Mouse (Mus musculus) MEL (cell line): Measurements from ENCODE around the gene Ifi35. TPM values are rescaled to one million over a fixed set of nuclear protein-coding genes. Genes with fewer than 3 reads are reported as not detected.
A peak's percentile ranks its signal among the peaks of the same experiment; 100 is the strongest.

Experiments used
- DNase-seq: peaks from one replicate; pipeline ENCODE4 v3.0.0; 2011; ENCODE audit warnings: low read depth, low spot score
- H3K27ac ChIP-seq: 2 replicates; pipeline ENCODE4 v1.5.1; 2012; ENCODE audit warnings: low read depth, mild to moderate bottlenecking, control low read depth, low read length, moderate library complexity; ENCODE audit not compliant: control insufficient read depth
- H3K27me3 ChIP-seq, 2 experiments: fragments of 150-350 bp in 1 of 2; sonication (generic) in 1 of 2; 2 replicates each; pipeline ENCODE4 v1.6.1; 2012; ENCODE audit warnings: low read length in 2 of 2, mild to moderate bottlenecking in 2 of 2, improper control_type of control experiment in 1 of 2, moderate library complexity in 1 of 2; ENCODE audit not compliant: insufficient read depth in 2 of 2, control insufficient read depth in 1 of 2
- H3K36me3 ChIP-seq, 2 experiments: 2 replicates each; pipeline ENCODE4 v1.6.1; 2012 to 2014; ENCODE audit warnings: low read length in 2 of 2, improper control_type of control experiment in 1 of 2, inconsistent platforms in 1 of 2, mild to moderate bottlenecking in 1 of 2; ENCODE audit not compliant: insufficient read depth in 2 of 2, control insufficient read depth in 1 of 2
- H3K4me1 ChIP-seq, 2 experiments: fragments of 150-350 bp in 1 of 2; sonication (generic) in 1 of 2; 2 replicates each; pipeline ENCODE4 v1.6.1; 2012; ENCODE audit warnings: low read length in 2 of 2, improper control_type of control experiment in 1 of 2, mild to moderate bottlenecking in 1 of 2; ENCODE audit not compliant: insufficient read depth in 2 of 2, control insufficient read depth in 1 of 2
- H3K4me3 ChIP-seq, 2 experiments: fragments of 150-350 bp in 1 of 2; sonication (generic) in 1 of 2; 2 replicates each; pipeline ENCODE4 v1.5.1; 2012; ENCODE audit warnings: low read depth in 2 of 2, low read length in 2 of 2, mild to moderate bottlenecking in 2 of 2, moderate library complexity in 2 of 2, control low read depth in 1 of 2, improper control_type of control experiment in 1 of 2; ENCODE audit not compliant: control insufficient read depth in 1 of 2, insufficient read depth in 1 of 2
- H3K79me2 ChIP-seq: 2 replicates; pipeline ENCODE4 v1.6.1; 2012; ENCODE audit warnings: mild to moderate bottlenecking, low read length, moderate library complexity; ENCODE audit not compliant: control insufficient read depth, poor library complexity, insufficient read depth
- H3K9ac ChIP-seq: 2 replicates; pipeline ENCODE4 v1.6.1; 2012; ENCODE audit warnings: low read depth, mild to moderate bottlenecking, control low read depth, low read length, moderate library complexity; ENCODE audit not compliant: control insufficient read depth, poor library complexity, severe bottlenecking
- H3K9me3 ChIP-seq: fragments of 150-350 bp; sonication (generic); replicated peaks from 2 replicates; pipeline ENCODE4 v1.6.1; 2012; ENCODE audit warnings: mild to moderate bottlenecking, low read length, improper control_type of control experiment, moderate library complexity; ENCODE audit not compliant: insufficient read depth
- BHLHE40 ChIP-seq: IDR thresholded peaks from 2 replicates; pipeline ENCODE4 v1.6.1; 2012; ENCODE audit warnings: low read depth, mild to moderate bottlenecking, inconsistent platforms, low read length, improper control_type of control experiment, borderline replicate concordance
- CHD1 ChIP-seq: IDR thresholded peaks from 2 replicates; pipeline ENCODE4 v1.6.1; 2012; ENCODE audit warnings: low read depth, mild to moderate bottlenecking, inconsistent platforms, low read length, improper control_type of control experiment
- CHD2 ChIP-seq: IDR thresholded peaks from 2 replicates; pipeline ENCODE4 v1.6.1; 2011; ENCODE audit warnings: low read length, improper control_type of control experiment
- ELF1 ChIP-seq: IDR thresholded peaks from 2 replicates; pipeline ENCODE4 v1.6.1; 2014; ENCODE audit warnings: low read depth, mild to moderate bottlenecking, inconsistent platforms, low read length, improper control_type of control experiment, moderate library complexity
- ETS1 ChIP-seq: IDR thresholded peaks from 2 replicates; pipeline ENCODE4 v1.6.1; 2012; ENCODE audit warnings: low read depth, mild to moderate bottlenecking, inconsistent platforms, low read length, improper control_type of control experiment, moderate library complexity
- GABPA ChIP-seq: IDR thresholded peaks from 2 replicates; pipeline ENCODE4 v1.6.1; 2012; ENCODE audit warnings: low read depth, mild to moderate bottlenecking, inconsistent platforms, low read length, improper control_type of control experiment, moderate library complexity
- GATA1 ChIP-seq: IDR thresholded peaks from 2 replicates; pipeline ENCODE4 v1.6.1; 2011; ENCODE audit warnings: low read depth, low read length, improper control_type of control experiment
- JUND ChIP-seq: IDR thresholded peaks from 2 replicates; pipeline ENCODE4 v1.6.1; 2011; ENCODE audit warnings: low read depth, mild to moderate bottlenecking, improper control_type of control experiment, low read length
- KAT2A ChIP-seq: conservative IDR thresholded peaks from 2 replicates; pipeline ENCODE4 v1.6.1; 2012; ENCODE audit warnings: low read depth, low read length, improper control_type of control experiment, inconsistent platforms
- MAFK ChIP-seq: IDR thresholded peaks from 2 replicates; pipeline ENCODE4 v1.6.1; 2011; ENCODE audit warnings: low read depth, mild to moderate bottlenecking, low read length, improper control_type of control experiment, borderline replicate concordance
- MAX ChIP-seq: IDR thresholded peaks from 2 replicates; pipeline ENCODE4 v1.6.1; 2011; ENCODE audit warnings: low read length, improper control_type of control experiment
- MAZ ChIP-seq: IDR thresholded peaks from 2 replicates; pipeline ENCODE4 v1.6.1; 2012; ENCODE audit warnings: low read depth, mild to moderate bottlenecking, inconsistent platforms, low read length, improper control_type of control experiment
- MEF2A ChIP-seq: IDR thresholded peaks from 2 replicates; pipeline ENCODE4 v1.6.1; 2014; ENCODE audit warnings: low read depth, mild to moderate bottlenecking, inconsistent platforms, low read length, improper control_type of control experiment; ENCODE audit not compliant: poor library complexity, insufficient replicate concordance, severe bottlenecking; ENCODE audit errors: extremely low read depth
- MXI1 ChIP-seq: IDR thresholded peaks from 2 replicates; pipeline ENCODE4 v1.6.1; 2011; ENCODE audit warnings: mild to moderate bottlenecking, low read depth, low read length, improper control_type of control experiment
- MYC ChIP-seq: IDR thresholded peaks from 2 replicates; pipeline ENCODE4 v1.6.1; 2011; ENCODE audit warnings: low read depth, mild to moderate bottlenecking, low read length, improper control_type of control experiment, moderate library complexity
- POLR2A ChIP-seq, 2 experiments: IDR thresholded peaks; 2 replicates each; pipeline ENCODE4 v1.6.1; 2011 to 2012; ENCODE audit warnings: low read length in 2 of 2, mild to moderate bottlenecking in 2 of 2, control low read depth in 1 of 2, improper control_type of control experiment in 1 of 2, low read depth in 1 of 2, moderate library complexity in 1 of 2; ENCODE audit not compliant: control insufficient read depth in 1 of 2, insufficient read depth in 1 of 2, poor library complexity in 1 of 2
- POLR2AphosphoS2 ChIP-seq: IDR thresholded peaks from 2 replicates; pipeline ENCODE4 v1.6.1; 2011; ENCODE audit warnings: low read length, improper control_type of control experiment
- POLR2AphosphoS5 ChIP-seq: IDR thresholded peaks from 2 replicates; pipeline ENCODE4 v1.6.1; 2012; ENCODE audit warnings: low read depth, borderline replicate concordance, mild to moderate bottlenecking, inconsistent platforms, low read length, moderate library complexity, mixed read lengths
- RCOR1 ChIP-seq: IDR thresholded peaks from 2 replicates; pipeline ENCODE4 v1.6.1; 2012; ENCODE audit warnings: low read depth, mild to moderate bottlenecking, inconsistent platforms, low read length, improper control_type of control experiment
- SIN3A ChIP-seq: IDR thresholded peaks from 2 replicates; pipeline ENCODE4 v1.6.1; 2012; ENCODE audit warnings: low read length, improper control_type of control experiment, inconsistent platforms
- TAL1 ChIP-seq: IDR thresholded peaks from 2 replicates; pipeline ENCODE4 v1.6.1; 2012; ENCODE audit warnings: mild to moderate bottlenecking, inconsistent platforms, low read length, moderate library complexity, mixed read lengths
- TCF12 ChIP-seq: IDR thresholded peaks from 2 replicates; pipeline ENCODE4 v1.6.1; 2014; ENCODE audit warnings: low read depth, mild to moderate bottlenecking, inconsistent platforms, low read length, improper control_type of control experiment, moderate library complexity
- USF2 ChIP-seq, 2 experiments: IDR thresholded peaks; 2 replicates each; pipeline ENCODE4 v1.6.1; 2011 to 2012; ENCODE audit warnings: improper control_type of control experiment in 2 of 2, low read length in 2 of 2, borderline replicate concordance in 1 of 2, inconsistent platforms in 1 of 2, low read depth in 1 of 2, mild to moderate bottlenecking in 1 of 2; ENCODE audit not compliant: insufficient read depth in 1 of 2
- ZKSCAN1 ChIP-seq: IDR thresholded peaks from 2 replicates; pipeline ENCODE4 v1.6.1; 2012; ENCODE audit warnings: low read depth, mild to moderate bottlenecking, inconsistent platforms, low read length, improper control_type of control experiment, moderate library complexity
- ZNF384 ChIP-seq: IDR thresholded peaks from 2 replicates; pipeline ENCODE4 v1.6.1; 2012; ENCODE audit warnings: low read depth, mild to moderate bottlenecking, inconsistent platforms, low read length, improper control_type of control experiment
- polyA plus RNA-seq, 2 experiments: library from polyadenylated mRNA; stranded (reverse) in 1 of 2; unstranded in 1 of 2; fragments of >175 nt in 1 of 2; fragments of >200 nt in 1 of 2; gene quantifications; 2 replicates each; pipeline versions ENCODE4 v1.2.1 to v1.2.4; 2012; ENCODE audit warnings: low replicate concordance in 2 of 2, low read depth in 1 of 2; ENCODE audit not compliant: insufficient read length in 2 of 2, insufficient read depth in 1 of 2, missing spikeins in 1 of 2
- total RNA-seq: library from RNA; depleted of rRNA; stranded (reverse); fragments of 300-350 nt; gene quantifications from 2 replicates; pipeline ENCODE4 v1.2.3, GENCODE M21; 2012

Gene Ifi35
- total and polyA plus RNA-seq, 3 experiments = 35.5 to 146 (median 64.4) TPM

DNA sequence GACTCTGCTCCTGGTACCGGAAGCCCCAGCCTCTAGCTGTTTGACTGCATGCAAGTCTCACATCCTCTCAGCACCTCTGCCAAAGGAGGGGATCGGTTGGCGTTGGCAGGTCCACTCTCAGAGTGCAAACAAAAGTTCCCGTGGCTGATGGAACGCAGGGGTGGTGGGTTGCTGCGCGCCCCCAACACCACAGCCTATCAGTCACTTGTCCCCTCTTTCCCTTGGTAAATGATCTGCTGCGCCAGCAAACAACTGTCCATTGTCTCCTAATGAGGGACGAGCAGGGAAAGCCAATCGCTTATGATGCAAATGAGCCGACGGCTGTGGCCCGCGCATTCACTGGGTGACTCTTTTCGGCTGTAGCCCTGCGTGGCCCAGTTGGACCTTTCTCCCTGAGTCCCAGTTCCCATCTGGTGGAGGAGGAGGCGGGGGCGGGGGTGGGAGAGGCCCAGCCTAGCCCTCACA, 31.0 kb downstream of the Ifi35 start (continued):
- TF ChIP-seq USF2 (IDR thresholded peaks at IDR 0.05; ENCODE audit: borderline replicate concordance in 1 of 2, insufficient read depth in 1 of 2, low read depth in 1 of 2, low read length in 2 of 2) = no peak
- TF ChIP-seq JUND = no peak
- TF ChIP-seq ELF1 = no peak

DNA sequence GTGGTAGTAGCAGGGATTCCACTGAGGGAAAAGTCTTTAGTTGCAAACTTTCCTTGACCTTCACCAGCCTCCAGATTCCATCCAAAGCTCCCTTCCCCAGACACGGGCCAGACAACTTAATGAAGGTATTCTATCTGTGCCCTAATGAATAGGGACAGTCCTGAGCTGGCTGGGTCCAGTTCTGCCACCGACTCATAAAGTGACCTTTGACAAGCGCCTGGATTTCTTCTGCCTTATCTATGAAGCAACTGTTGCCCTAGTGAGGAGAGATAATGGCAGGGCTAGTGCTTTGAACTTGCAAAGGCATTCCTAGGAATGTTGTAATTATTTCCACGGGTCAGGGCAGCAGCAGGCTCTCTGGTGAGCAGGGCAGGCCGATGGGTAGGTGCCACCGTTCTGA, 32.7 kb downstream of the Ifi35 start:
- Histone ChIP-seq H3K27ac (no peak overlapping the region), H3K4me1 (peaks cover 4 to 16% of the 10 kb centered on the region in 2 experiments), H3K27me3 (no peaks in the 10 kb centered on the region), H3K36me3 (peaks cover 0 to 19% of the 10 kb centered on the region in 2 experiments; a peak in 2 of 4 replicates), H3K79me2 (no peaks in the 10 kb centered on the region), H3K4me3 (no peak overlapping the region)
- no peak for DNase-seq
- TF ChIP-seq GABPA = no peak
- no peak for TF ChIP-seq CHD2
- no peak for TF ChIP-seq KAT2A
- no peak for TF ChIP-seq MAX
- TF ChIP-seq POLR2A (IDR thresholded peaks at IDR 0.05; ENCODE audit: control insufficient read depth in 1 of 2, insufficient read depth in 1 of 2, low read depth in 1 of 2, low read length in 2 of 2, poor library complexity in 1 of 2) = no peak
- TF ChIP-seq TCF12 = no peak
- TF ChIP-seq RCOR1 = no peak
- no peak for TF ChIP-seq MEF2A
- TF ChIP-seq TAL1 = no peak
- TF ChIP-seq SIN3A = no peak
- TF ChIP-seq MXI1 = no peak
- TF ChIP-seq ZKSCAN1 = no peak
- no peak for TF ChIP-seq JUND
- TF ChIP-seq, all 39 proteins: peak for 0
- Histone ChIP-seq H3K9me3 (no peaks in the 10 kb centered on the region), H3K9ac (no peak overlapping the region)

GRCm38 (mm10) chr11:101483804-101484203, 35.6 kb downstream of the Ifi35 start:
- H3K27me3 ChIP-seq = no peaks in the 10 kb centered on the region
- peaks cover 1 to 35% of the 10 kb centered on the region in 2 experiments; a peak in 3 of 4 replicates for H3K36me3 ChIP-seq
- no peak overlapping the region for H3K4me3 ChIP-seq
- no peak for TF ChIP-seq MAFK
- no peak for TF ChIP-seq ZKSCAN1
- TF ChIP-seq RCOR1 = peak; percentile 61
- TF ChIP-seq SIN3A = 0 out of 2 replicates have a peak, but pooled peaks have one; percentile 14
- TF ChIP-seq ELF1 = no peak
- no peak for TF ChIP-seq CHD1
- no peak for TF ChIP-seq USF2 (IDR thresholded peaks at IDR 0.05; ENCODE audit: borderline replicate concordance in 1 of 2, insufficient read depth in 1 of 2, low read depth in 1 of 2, low read length in 2 of 2)
- TF ChIP-seq POLR2AphosphoS5 = no peak
- peak; percentile 40; the same call in 1 of the 2 replicates for TF ChIP-seq GATA1
- TF ChIP-seq MYC = no peak
- no peak for TF ChIP-seq MXI1
- TF ChIP-seq BHLHE40 = no peak
- TF ChIP-seq ETS1 = no peak
- no peak for TF ChIP-seq POLR2A (IDR thresholded peaks at IDR 0.05; ENCODE audit: control insufficient read depth in 1 of 2, insufficient read depth in 1 of 2, low read depth in 1 of 2, low read length in 2 of 2, poor library complexity in 1 of 2)
- TF ChIP-seq POLR2AphosphoS2 = no peak
- TF ChIP-seq MAZ = no peak
- peak; percentile 91 for TF ChIP-seq ZNF384
- no peak for TF ChIP-seq TCF12
- TF ChIP-seq, all 39 proteins: peak for 4
- H3K4me1 ChIP-seq = peaks cover 10 to 29% of the 10 kb centered on the region in 2 experiments
- peak overlapping the region; percentile 86; the same call in 1 of the 2 replicates for H3K27ac ChIP-seq
- no peaks in the 10 kb centered on the region for H3K79me2 ChIP-seq
- H3K9ac ChIP-seq = no peak overlapping the region
- no peaks in the 10 kb centered on the region for H3K9me3 ChIP-seq
- DNase-seq = peak; percentile 36
